Mouse (Mus musculus) midbrain, embryonic 16.5 days (tissue): ENCODE measurements around the gene Hdc. TPM values are rescaled to one million over a fixed set of nuclear protein-coding genes. Genes with fewer than 3 reads are reported as not detected.

ENCODE experiments used
- ATAC-seq: fragments of 200-750 bp; cut with Nextera tagmentation; 2 replicates; pipeline ENCODE4 v1.8.0; 2017; ENCODE audit warnings: moderate TSS enrichment
- H3K27ac ChIP-seq: fragments of 300-500 bp; sonication (generic); 2 replicates; pipeline ENCODE4 v1.5.1; 2014; ENCODE audit warnings: mild to moderate bottlenecking, low read length, mixed read lengths
- H3K27me3 ChIP-seq: fragments of 300-500 bp; sonication (generic); 2 replicates; pipeline ENCODE4 v1.6.1; 2014; ENCODE audit warnings: low read depth, low read length, mixed read lengths; ENCODE audit not compliant: control insufficient read depth, insufficient read depth
- H3K36me3 ChIP-seq: fragments of 300-500 bp; sonication (generic); 2 replicates; pipeline ENCODE4 v1.6.1; 2014; ENCODE audit warnings: mild to moderate bottlenecking, low read length, moderate library complexity, mixed read lengths; ENCODE audit not compliant: control insufficient read depth, insufficient read depth
- H3K4me1 ChIP-seq: fragments of 300-500 bp; sonication (generic); 2 replicates; pipeline ENCODE4 v1.6.1; 2014; ENCODE audit warnings: mild to moderate bottlenecking, low read length, mixed read lengths; ENCODE audit not compliant: control insufficient read depth, insufficient read depth
- H3K4me2 ChIP-seq: fragments of 300-500 bp; sonication (generic); 2 replicates; pipeline ENCODE4 v1.6.1; 2014; ENCODE audit warnings: mild to moderate bottlenecking, low read length, mixed read lengths
- H3K4me3 ChIP-seq: fragments of 300-500 bp; sonication (generic); 2 replicates; pipeline ENCODE4 v1.5.1; 2014; ENCODE audit warnings: low read depth, mild to moderate bottlenecking, low read length, moderate library complexity, mixed read lengths
- H3K9ac ChIP-seq: fragments of 300-500 bp; sonication (generic); 2 replicates; pipeline ENCODE4 v1.6.1; 2014; ENCODE audit warnings: low read depth, low read length, mixed read lengths
- H3K9me3 ChIP-seq: fragments of 300-500 bp; sonication (generic); replicated peaks from 2 replicates; pipeline ENCODE4 v1.6.1; 2014; ENCODE audit warnings: mild to moderate bottlenecking, low read length, mixed read lengths; ENCODE audit not compliant: control insufficient read depth, poor library complexity, severe bottlenecking
- WGBS: fragments of 180-500 bp; shearing (Covaris S2); extraction: QIAGEN DNeasy Blood & Tissue Kit; methylation state at CpG from one replicate; pipeline ENCODE4 v1.1.7; 2014; 5-methylcytosine and 5-hydroxymethylcytosine counted together
- polyA plus RNA-seq: library from polyadenylated mRNA; unstranded; fragments of >200 nt; fragmentation: Nextera tagmentation; extraction: Ambion mirVana; gene quantifications from 2 replicates; pipeline ENCODE4 v1.2.1, GENCODE M21; 2015

Hdc gene
- polyA plus RNA-seq, 1 experiment from 2014 or later, result 1.7 TPM

GRCm38 (mm10) chr2:126575391-126576176 is 43.5 kb downstream of the Hdc start:
- Histone ChIP-seq H3K4me2 (no peak overlapping the region), H3K36me3 (peaks cover 15% of the 10 kb centered on the region; the same call in 1 of the 2 replicates), H3K27ac (no peak overlapping the region), H3K27me3 (no peaks in the 10 kb centered on the region), H3K9me3 (peaks cover 6% of the 10 kb centered on the region; the same call in 1 of the 2 replicates), H3K4me3 (no peak overlapping the region), H3K9ac (no peak overlapping the region), H3K4me1 (no peaks in the 10 kb centered on the region)
- WGBS, result 86% methylated on average over 11 of the region's 11 CpGs
- ATAC-seq, result no peak

GRCm38 (mm10) chr2:126572747-126573146 is 46.4 kb downstream of the Hdc start:
- Histone ChIP-seq H3K4me2 (no peak overlapping the region), H3K4me3 (no peak overlapping the region), H3K36me3 (peaks cover 9% of the 10 kb centered on the region; the same call in 1 of the 2 replicates), H3K9ac (no peak overlapping the region), H3K27ac (no peak overlapping the region), H3K4me1 (no peaks in the 10 kb centered on the region), H3K9me3 (peaks cover 6% of the 10 kb centered on the region; the same call in 1 of the 2 replicates), H3K27me3 (no peaks in the 10 kb centered on the region)
- no peak for ATAC-seq
- WGBS, result 89% methylated on average over 4 of the region's 4 CpGs

GRCm38 (mm10) chr2:126572163-126572562 is 46.9 kb downstream of the Hdc start:
- Histone ChIP-seq H3K36me3 (peaks cover 9% of the 10 kb centered on the region; the same call in 1 of the 2 replicates), H3K4me1 (no peaks in the 10 kb centered on the region), H3K9me3 (peaks cover 6% of the 10 kb centered on the region; the same call in 1 of the 2 replicates), H3K9ac (no peak overlapping the region), H3K4me3 (no peak overlapping the region), H3K27ac (no peak overlapping the region), H3K4me2 (no peak overlapping the region), H3K27me3 (no peaks in the 10 kb centered on the region)
- WGBS, result 73% methylated on average over 1 of the region's 1 CpGs
- ATAC-seq, result no peak

GRCm38 (mm10) chr2:126563411-126564105 is 55.5 kb downstream of the Hdc start:
- no peaks in the 10 kb centered on the region for H3K27me3 ChIP-seq
- no peak overlapping the region for H3K4me2 ChIP-seq
- no peak for ATAC-seq
- H3K36me3 ChIP-seq, result peaks cover 5% of the 10 kb centered on the region; the same call in 1 of the 2 replicates
- no peaks in the 10 kb centered on the region for H3K4me1 ChIP-seq
- 78% methylated on average over 17 of the region's 17 CpGs for WGBS
- no peak overlapping the region for H3K9ac ChIP-seq
- H3K4me3 ChIP-seq, result no peak overlapping the region
- no peak overlapping the region for H3K27ac ChIP-seq
- no peaks in the 10 kb centered on the region for H3K9me3 ChIP-seq

GRCm38 (mm10) chr2:126560094-126560493 is 59.0 kb downstream of the Hdc start:
- H3K36me3 ChIP-seq, result peaks cover 5% of the 10 kb centered on the region; the same call in 1 of the 2 replicates
- no peaks in the 10 kb centered on the region for H3K27me3 ChIP-seq
- H3K4me3 ChIP-seq, result no peak overlapping the region
- H3K4me1 ChIP-seq, result no peaks in the 10 kb centered on the region
- no peak overlapping the region for H3K9ac ChIP-seq
- no peak for ATAC-seq
- 98% methylated on average over 1 of the region's 1 CpGs for WGBS
- H3K27ac ChIP-seq, result no peak overlapping the region
- H3K4me2 ChIP-seq, result no peak overlapping the region
- no peaks in the 10 kb centered on the region for H3K9me3 ChIP-seq

- Histone ChIP-seq H3K27ac (no peak overlapping the region), H3K4me1 (peaks cover 5% of the 10 kb centered on the region; the same call in 1 of the 2 replicates), H3K4me2 (no peak overlapping the region), H3K4me3 (no peak overlapping the region), H3K9ac (no peak overlapping the region), H3K27me3 (peaks cover 4% of the 10 kb centered on the region; the same call in 1 of the 2 replicates), H3K9me3 (no peaks in the 10 kb centered on the region), H3K36me3 (no peaks in the 10 kb centered on the region)
- ATAC-seq, result no peak
- WGBS, result 81% methylated on average over 5 of the region's 5 CpGs
Observed at GRCm38 (mm10) chr2:126555533-126555932, 63.6 kb downstream of the Hdc start.

GRCm38 (mm10) chr2:126553291-126553639 is 65.8 kb downstream of the Hdc start:
- Histone ChIP-seq H3K4me3 (peak overlapping the region; percentile 66), H3K9me3 (no peaks in the 10 kb centered on the region), H3K9ac (peak overlapping the region; percentile 78), H3K27ac (peak overlapping the region; percentile 67), H3K4me2 (peak overlapping the region; percentile 83), H3K4me1 (peaks cover 5% of the 10 kb centered on the region; the same call in 1 of the 2 replicates), H3K27me3 (peaks cover 4% of the 10 kb centered on the region; the same call in 1 of the 2 replicates), H3K36me3 (no peaks in the 10 kb centered on the region)
- 2% methylated on average over 26 of the region's 26 CpGs for WGBS
- ATAC-seq, result peak; percentile 77

- under 1% methylated on average over 57 of the region's 61 CpGs for WGBS
- H3K4me3 ChIP-seq, result peak within 1 kb of the TSS; percentile 66
- no peaks in the 10 kb centered on the region for H3K36me3 ChIP-seq
- peak within 1 kb of the TSS; percentile 83 for H3K4me2 ChIP-seq
- peak within 1 kb of the TSS; percentile 67 for H3K27ac ChIP-seq
- H3K9ac ChIP-seq, result peak within 1 kb of the TSS; percentile 78
- peaks cover 5% of the 10 kb centered on the region; the same call in 1 of the 2 replicates for H3K4me1 ChIP-seq
- peaks cover 4% of the 10 kb centered on the region; the same call in 1 of the 2 replicates for H3K27me3 ChIP-seq
- H3K9me3 ChIP-seq, result no peaks in the 10 kb centered on the region
- peak; percentile 90 for ATAC-seq
Observed at GRCm38 (mm10) chr2:126552357-126553290, 66.5 kb downstream of the Hdc start, which contains the start of gene Slc27a2. Gene Slc27a2, plus strand, starts transcription at chr2:126552407.
